Comparison of ENCODE assay signal across 7 mouse cellular contexts in the genomic region with DNA sequence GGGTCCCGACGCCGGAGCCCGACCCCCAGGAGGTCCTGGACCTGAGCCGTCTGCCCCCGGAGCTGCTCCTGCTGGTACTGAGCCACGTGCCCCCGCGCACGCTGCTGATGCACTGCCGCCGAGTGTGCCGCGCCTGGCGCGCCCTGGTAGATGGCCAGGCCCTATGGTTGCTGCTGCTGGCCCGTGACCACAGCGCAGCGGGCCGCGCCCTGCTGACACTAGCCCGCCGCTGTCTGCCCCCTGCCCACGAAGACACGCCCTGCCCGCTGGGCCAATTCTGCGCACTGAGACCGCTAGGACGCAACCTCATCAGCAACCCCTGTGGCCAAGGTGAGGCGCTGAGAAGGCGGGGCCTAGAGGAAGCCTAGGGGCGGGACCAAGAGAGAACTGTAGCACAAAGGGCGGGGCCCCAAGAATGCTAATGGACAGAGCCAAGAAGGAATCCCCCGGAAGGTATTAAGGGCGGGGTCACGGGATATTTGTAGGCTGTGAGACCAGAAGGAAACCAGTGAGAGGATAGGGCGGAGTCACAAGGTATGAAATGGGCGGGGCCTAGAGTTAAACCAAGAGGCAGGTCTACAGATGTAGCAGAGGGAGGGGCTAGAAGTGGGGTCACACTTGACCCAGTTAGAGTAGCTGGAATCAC. TPM values are rescaled to one million over a fixed set of nuclear protein-coding genes. Genes with fewer than 3 reads are reported as not detected.
DNase-seq lines count a peak whose midpoint lies in the region; ATAC-seq and TF ChIP-seq lines count a peak whose summit lies in the region.

No protein-coding gene starts in this region.

- ATAC-seq in granulocyte monocyte progenitor cell, adult 5-6 weeks (replicated peaks; ENCODE audit: poor library complexity, severe bottlenecking): peak; percentile 83
- ATAC-seq in limb, embryonic 11.5 days (ENCODE audit: insufficient number of reproducible peaks, low FRiP score, low TSS enrichment, low read depth): peak; percentile 75
- ATAC-seq in midbrain, embryonic 13.5 days: peak; percentile 91

- no peaks in the 10 kb centered on the region for H3K9me3 ChIP-seq in limb, embryonic 11.5 days (ENCODE audit: control insufficient read depth, low read length)
- H3K9me3 ChIP-seq in midbrain, embryonic 13.5 days: no peaks in the 10 kb centered on the region

- H3K27ac ChIP-seq in kidney, adult 2 months (ENCODE audit: insufficient read depth, low read depth, low read length): no peak overlapping the region
- H3K27ac ChIP-seq in limb, embryonic 11.5 days (replicated peaks; ENCODE audit: low read depth, low read length): no peak overlapping the region
- H3K27ac ChIP-seq in midbrain, embryonic 13.5 days: no peak overlapping the region
- H3K27ac ChIP-seq in small intestine, adult 2 months (ENCODE audit: insufficient read depth, low read depth, low read length): no peak overlapping the region

- H3K4me2 ChIP-seq in limb, embryonic 11.5 days (ENCODE audit: low read depth, severe bottlenecking): peak overlapping the region; percentile 89
- peak overlapping the region; percentile 86 for H3K4me2 ChIP-seq in midbrain, embryonic 13.5 days (replicated peaks)

- H3K27me3 ChIP-seq in kidney, adult 2 months (replicated peaks; ENCODE audit: control insufficient read depth, insufficient read depth, low read length): no peaks in the 10 kb centered on the region
- no peaks in the 10 kb centered on the region for H3K27me3 ChIP-seq in limb, embryonic 11.5 days (ENCODE audit: control insufficient read depth, insufficient read depth, low read length)
- peaks cover 20% of the 10 kb centered on the region for H3K27me3 ChIP-seq in midbrain, embryonic 13.5 days
- H3K27me3 ChIP-seq in small intestine, adult 2 months (ENCODE audit: control insufficient read depth, insufficient read depth, low read length): peaks cover 9% of the 10 kb centered on the region; the same call in 1 of the 2 replicates

- DNase-seq in adrenal gland, postnatal 4 days (ENCODE audit: low spot score in 2 of 2): peak; percentile 16 to 31
- DNase-seq in embryo, embryonic 9.5 days (ENCODE audit: extremely low spot score): peak; percentile 85
- DNase-seq in kidney, adult 2 months: peak; percentile 73
- DNase-seq in limb, embryonic 11.5 days (ENCODE audit: low spot score): peak; percentile 82

- TF ChIP-seq POLR2A in kidney, adult 2 months (IDR thresholded peaks at IDR 0.05; ENCODE audit: low read depth, low read length): no peak
- TF ChIP-seq POLR2A in small intestine, adult 2 months (IDR thresholded peaks at IDR 0.05; ENCODE audit: low read depth, low read length): no peak

- H3K9ac ChIP-seq in limb, embryonic 11.5 days (ENCODE audit: low read length): peak overlapping the region; percentile 59
- peak overlapping the region; percentile 70 for H3K9ac ChIP-seq in midbrain, embryonic 13.5 days (replicated peaks)

- no peaks in the 10 kb centered on the region for H3K4me1 ChIP-seq in kidney, adult 2 months (ENCODE audit: control insufficient read depth, insufficient read depth, low read length)
- H3K4me1 ChIP-seq in limb, embryonic 11.5 days (ENCODE audit: control insufficient read depth, insufficient read depth, low read length): peaks cover 5% of the 10 kb centered on the region; the same call in 1 of the 2 replicates
- peaks cover 14% of the 10 kb centered on the region for H3K4me1 ChIP-seq in midbrain, embryonic 13.5 days (replicated peaks)
- H3K4me1 ChIP-seq in small intestine, adult 2 months (ENCODE audit: control insufficient read depth, insufficient read depth, insufficient read length, low read length): peaks cover 4% of the 10 kb centered on the region

- TF ChIP-seq CTCF in kidney, adult 2 months (conservative IDR thresholded peaks at IDR 0.05; ENCODE audit: insufficient read depth, insufficient read length, low read depth, low read length): no peak
- TF ChIP-seq CTCF in small intestine, adult 2 months (IDR thresholded peaks at IDR 0.05; ENCODE audit: extremely low read depth, insufficient read length, insufficient replicate concordance, low read depth, low read length): no peak

- peak overlapping the region; percentile 56; the same call in 1 of the 2 replicates for H3K4me3 ChIP-seq in kidney, adult 2 months (ENCODE audit: insufficient read depth, low read depth, low read length)
- peak overlapping the region; percentile 38 for H3K4me3 ChIP-seq in limb, embryonic 11.5 days (ENCODE audit: low read depth, low read length)
- H3K4me3 ChIP-seq in midbrain, embryonic 13.5 days (replicated peaks): peak overlapping the region; percentile 59
- H3K4me3 ChIP-seq in small intestine, adult 2 months (ENCODE audit: low read depth, low read length): peak overlapping the region; percentile 62

- 2% methylated on average over 38 of the region's 38 CpGs for WGBS in kidney, adult 2 months
- under 1% methylated on average over 38 of the region's 38 CpGs for WGBS in limb, embryonic 11.5 days
- WGBS in midbrain, embryonic 13.5 days: under 1% methylated on average over 38 of the region's 38 CpGs
- WGBS in small intestine, adult 2 months: 4% methylated on average over 38 of the region's 38 CpGs

- no peaks in the 10 kb centered on the region for H3K36me3 ChIP-seq in kidney, adult 2 months (ENCODE audit: control insufficient read depth, insufficient read depth, low read length)
- H3K36me3 ChIP-seq in limb, embryonic 11.5 days (ENCODE audit: control insufficient read depth, insufficient read depth, low read length): no peaks in the 10 kb centered on the region; the same call in 1 of the 2 replicates
- no peaks in the 10 kb centered on the region for H3K36me3 ChIP-seq in midbrain, embryonic 13.5 days
- no peaks in the 10 kb centered on the region for H3K36me3 ChIP-seq in small intestine, adult 2 months (ENCODE audit: control insufficient read depth, insufficient read depth, low read length)

RNA-seq across cellular contexts. Expression of a gene that starts 0.8 kb away (rescaled TPM):
- total RNA-seq in adrenal gland, postnatal 4 days (2021): 1 to 10 TPM; 2.8 to 4.6 TPM
- total RNA-seq in granulocyte monocyte progenitor cell, adult 5-6 weeks (2014; fragmentation: Nextera tagmentation): 4.3 TPM in 1 of 2 replicates, not detected in the other
- 0.17 TPM in 1 of 2 replicates, not detected in the other for total RNA-seq in granulocyte monocyte progenitor cell, adult 5-6 weeks (2017)
- 1.1 and 1.6 TPM in 2 replicates for polyA plus RNA-seq in kidney, adult 2 months (2012; rRNA removed)
- 5.9 and 6.2 TPM in 2 replicates for polyA plus RNA-seq in limb, embryonic 11.5 days (2014; fragmentation: Nextera tagmentation; extraction: Ambion mirVana)
- polyA plus RNA-seq in midbrain, embryonic 13.5 days (2015; fragmentation: Nextera tagmentation; extraction: Ambion mirVana): 5.7 and 5.8 TPM in 2 replicates
- 1.2 and 1.7 TPM in 2 replicates for polyA plus RNA-seq in small intestine, adult 2 months (2012; rRNA removed)

RNA-seq across cellular contexts. Expression of a gene that starts 23.2 kb away (rescaled TPM):
- 10 to 100 TPM; 10.1 to 10.6 TPM for total RNA-seq in adrenal gland, postnatal 4 days (2021)
- total RNA-seq in granulocyte monocyte progenitor cell, adult 5-6 weeks (2014; fragmentation: Nextera tagmentation): 1.3 and 3.3 TPM in 2 replicates
- 1.3 and 2.1 TPM in 2 replicates for total RNA-seq in granulocyte monocyte progenitor cell, adult 5-6 weeks (2017)
- polyA plus RNA-seq in kidney, adult 2 months (2012; rRNA removed): 1.1 and 1.3 TPM in 2 replicates
- 15.9 and 16.4 TPM in 2 replicates for polyA plus RNA-seq in limb, embryonic 11.5 days (2014; fragmentation: Nextera tagmentation; extraction: Ambion mirVana)
- 3.3 and 4.0 TPM in 2 replicates for polyA plus RNA-seq in midbrain, embryonic 13.5 days (2015; fragmentation: Nextera tagmentation; extraction: Ambion mirVana)
- polyA plus RNA-seq in small intestine, adult 2 months (2012; rRNA removed): 2.0 and 2.8 TPM in 2 replicates

RNA-seq across cellular contexts. Expression of a gene that starts 48.2 kb away (rescaled TPM):
- total RNA-seq in adrenal gland, postnatal 4 days (2021): 10 to 100 TPM; 59.7 to 63.5 TPM
- total RNA-seq in granulocyte monocyte progenitor cell, adult 5-6 weeks (2014; fragmentation: Nextera tagmentation): 125 and 177 TPM in 2 replicates
- 33.2 and 41.8 TPM in 2 replicates for total RNA-seq in granulocyte monocyte progenitor cell, adult 5-6 weeks (2017)
- 79.8 and 96.7 TPM in 2 replicates for polyA plus RNA-seq in kidney, adult 2 months (2012; rRNA removed)
- polyA plus RNA-seq in limb, embryonic 11.5 days (2014; fragmentation: Nextera tagmentation; extraction: Ambion mirVana): 146 and 156 TPM in 2 replicates
- polyA plus RNA-seq in midbrain, embryonic 13.5 days (2015; fragmentation: Nextera tagmentation; extraction: Ambion mirVana): 108 and 112 TPM in 2 replicates
- 42.3 and 64.5 TPM in 2 replicates for polyA plus RNA-seq in small intestine, adult 2 months (2012; rRNA removed)

RNA-seq across cellular contexts. Expression of a gene that starts 48.3 kb away (rescaled TPM):
- 10 to 100 TPM; 25.0 to 27.0 TPM for total RNA-seq in adrenal gland, postnatal 4 days (2021)
- 19.6 and 21.6 TPM in 2 replicates for total RNA-seq in granulocyte monocyte progenitor cell, adult 5-6 weeks (2014; fragmentation: Nextera tagmentation)
- total RNA-seq in granulocyte monocyte progenitor cell, adult 5-6 weeks (2017): 10.4 and 12.4 TPM in 2 replicates
- 19.4 and 22.9 TPM in 2 replicates for polyA plus RNA-seq in kidney, adult 2 months (2012; rRNA removed)
- polyA plus RNA-seq in limb, embryonic 11.5 days (2014; fragmentation: Nextera tagmentation; extraction: Ambion mirVana): 34.9 and 35.8 TPM in 2 replicates
- polyA plus RNA-seq in midbrain, embryonic 13.5 days (2015; fragmentation: Nextera tagmentation; extraction: Ambion mirVana): 22.4 and 22.9 TPM in 2 replicates
- 12.8 and 19.0 TPM in 2 replicates for polyA plus RNA-seq in small intestine, adult 2 months (2012; rRNA removed)

Comparison
In these comparisons a context has a peak if more than half of its experiments do, and no peak if none do; other contexts are left out.
1. DNase-seq: peak in every context shown above with its lines; median percentile 85 in embryo, embryonic 9.5 days; 82 in limb, embryonic 11.5 days; 73 in kidney, adult 2 months; 24 in adrenal gland, postnatal 4 days.